19 mouse cellular contexts compared by ENCODE assay signal in the genomic region with DNA sequence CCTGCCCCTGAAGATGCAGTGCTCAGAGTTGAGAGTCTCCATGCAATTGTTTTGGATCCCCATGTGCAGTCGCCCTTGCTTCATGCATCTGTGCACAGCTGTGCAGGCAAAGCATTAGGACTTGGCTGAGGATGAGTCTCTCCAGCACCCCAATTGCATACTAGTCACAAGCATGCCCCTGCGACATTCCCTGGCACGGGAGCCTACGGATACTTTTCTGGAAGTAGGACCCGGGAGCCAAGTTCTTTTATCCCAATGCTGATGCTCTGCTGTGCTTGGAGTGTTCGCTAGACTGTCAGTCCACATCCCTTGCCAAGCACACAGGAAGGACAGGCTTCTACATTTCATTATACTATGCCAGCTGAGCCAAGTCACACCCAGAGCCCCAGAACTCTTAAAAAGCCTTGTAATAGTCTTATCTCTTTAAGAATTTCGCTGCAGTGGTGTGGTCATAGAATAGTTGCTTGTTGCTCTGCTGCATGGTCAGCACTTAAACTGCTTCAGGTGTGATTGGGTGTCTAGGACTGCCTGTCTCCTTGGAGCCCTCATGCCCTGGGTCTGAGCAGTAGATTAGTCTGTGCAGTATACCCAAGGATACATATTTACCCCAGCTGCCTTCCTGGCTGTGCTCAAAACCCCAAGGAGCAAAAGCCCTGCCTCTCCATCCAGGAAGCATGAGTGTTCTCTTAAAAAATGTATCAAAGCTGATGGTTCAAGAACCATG.
A peak's percentile ranks its signal among the peaks of the same experiment; 100 is the strongest.
DNase-seq lines count a peak whose midpoint lies in the region; ATAC-seq and TF ChIP-seq lines count a peak whose summit lies in the region.
"Had no signal": no experiment of that assay in that cellular context is flagged by ENCODE, and none has a peak within 500 bp of the region (broad histone marks: within the 10 kb centered on the region; RNA-seq: fewer than 3 reads in every experiment).

No protein-coding gene starts in this region.

- peak; percentile 38 for DNase-seq in gastrocnemius, adult 2 months
- DNase-seq in gastrocnemius, postnatal 10 days = no peak
- no peak for DNase-seq in lung, postnatal 0 days (ENCODE audit: low spot score)
- DNase-seq in lung, postnatal 10 days = no peak
- DNase-seq in adrenal gland, postnatal 36 days = no peak
- DNase-seq: cerebellum, adult 8-10 months; gastrocnemius, postnatal 14 days; heart, adult 2 months; kidney, postnatal 4 days; right cerebral cortex, adult 18-20 months; thymus, postnatal 4 days had no signal

- H3K36me3 ChIP-seq in hindbrain, embryonic 12.5 days = no peaks in the 10 kb centered on the region
- H3K36me3 ChIP-seq in hindbrain, embryonic 16.5 days (ENCODE audit: control insufficient read depth, insufficient read depth, low read length) = no peaks in the 10 kb centered on the region
- H3K36me3 ChIP-seq in lung, postnatal 0 days (ENCODE audit: insufficient read depth, low read length) = no peaks in the 10 kb centered on the region
- no peaks in the 10 kb centered on the region for H3K36me3 ChIP-seq in midbrain, embryonic 16.5 days (ENCODE audit: control insufficient read depth, insufficient read depth, low read length)

- no peak overlapping the region for H3K4me2 ChIP-seq in hindbrain, embryonic 12.5 days (replicated peaks)
- no peak overlapping the region for H3K4me2 ChIP-seq in hindbrain, embryonic 16.5 days (ENCODE audit: low read length)
- no peak overlapping the region for H3K4me2 ChIP-seq in lung, postnatal 0 days (replicated peaks; ENCODE audit: low read depth, low read length)
- no peak overlapping the region for H3K4me2 ChIP-seq in midbrain, embryonic 16.5 days (ENCODE audit: low read length)
- H3K4me2 ChIP-seq: forebrain, embryonic 12.5 days; kidney, embryonic 15.5 days; limb, embryonic 13.5 days had no signal

- 91% methylated on average over 7 of the region's 7 CpGs for WGBS in hindbrain, embryonic 12.5 days
- 78% methylated on average over 7 of the region's 7 CpGs for WGBS in hindbrain, embryonic 16.5 days
- 82% methylated on average over 7 of the region's 7 CpGs for WGBS in lung, postnatal 0 days
- 88% methylated on average over 7 of the region's 7 CpGs for WGBS in midbrain, embryonic 16.5 days

- no peak for ATAC-seq in hindbrain, embryonic 12.5 days (ENCODE audit: low FRiP score)
- ATAC-seq in hindbrain, embryonic 16.5 days = no peak
- ATAC-seq in lung, postnatal 0 days = peak; percentile 74
- no peak for ATAC-seq in midbrain, embryonic 16.5 days
- ATAC-seq: intestine, postnatal 0 days had no signal

- peak overlapping the region; percentile 12; the same call in 1 of the 2 replicates for H3K27ac ChIP-seq in gastrocnemius, adult 2 months
- peak overlapping the region; percentile 36; the same call in 1 of the 2 replicates for H3K27ac ChIP-seq in hindbrain, embryonic 12.5 days
- no peak overlapping the region for H3K27ac ChIP-seq in hindbrain, embryonic 16.5 days (ENCODE audit: low read depth, low read length)
- H3K27ac ChIP-seq in lung, postnatal 0 days (ENCODE audit: low read length) = peak overlapping the region; percentile 43; the same call in 1 of the 2 replicates
- H3K27ac ChIP-seq in midbrain, embryonic 16.5 days (ENCODE audit: low read length) = peak overlapping the region; percentile 53; the same call in 1 of the 2 replicates
- H3K27ac ChIP-seq: forebrain, embryonic 12.5 days; heart, adult 2 months; kidney, embryonic 15.5 days; limb, embryonic 13.5 days; macrophage had no signal

- no peak for TF ChIP-seq EP300 in lung, postnatal 0 days (IDR thresholded peaks at IDR 0.05)

- H3K4me1 ChIP-seq in hindbrain, embryonic 12.5 days = peaks cover 40% of the 10 kb centered on the region
- peaks cover 30% of the 10 kb centered on the region for H3K4me1 ChIP-seq in hindbrain, embryonic 16.5 days (ENCODE audit: control insufficient read depth, insufficient read depth, low read depth, low read length)
- no peaks in the 10 kb centered on the region for H3K4me1 ChIP-seq in lung, postnatal 0 days (ENCODE audit: insufficient read depth, low read depth, low read length)
- H3K4me1 ChIP-seq in midbrain, embryonic 16.5 days (ENCODE audit: control insufficient read depth, insufficient read depth, low read length) = peaks cover 39% of the 10 kb centered on the region
- H3K4me1 ChIP-seq: limb, embryonic 13.5 days had no signal

- intact Hi-C loops in gastrocnemius, adult 2 months (cut with DNase I) = no loop called here

- no peak for TF ChIP-seq CTCF in gastrocnemius, adult 2 months (IDR thresholded peaks at IDR 0.05)
- no peak for TF ChIP-seq CTCF in lung, postnatal 0 days (IDR thresholded peaks at IDR 0.05)

- no peak overlapping the region for H3K9ac ChIP-seq in hindbrain, embryonic 12.5 days
- no peak overlapping the region for H3K9ac ChIP-seq in hindbrain, embryonic 16.5 days (ENCODE audit: low read depth, low read length)
- H3K9ac ChIP-seq in lung, postnatal 0 days (replicated peaks; ENCODE audit: low read depth) = no peak overlapping the region
- H3K9ac ChIP-seq in midbrain, embryonic 16.5 days (ENCODE audit: low read depth, low read length) = no peak overlapping the region
- H3K9ac ChIP-seq: forebrain, embryonic 12.5 days; kidney, embryonic 15.5 days; limb, embryonic 13.5 days had no signal

- no peaks in the 10 kb centered on the region for H3K27me3 ChIP-seq in hindbrain, embryonic 12.5 days
- no peaks in the 10 kb centered on the region for H3K27me3 ChIP-seq in hindbrain, embryonic 16.5 days (replicated peaks; ENCODE audit: control insufficient read depth, insufficient read depth, low read length)
- H3K27me3 ChIP-seq in lung, postnatal 0 days (replicated peaks; ENCODE audit: insufficient read depth, low read length) = no peaks in the 10 kb centered on the region
- no peaks in the 10 kb centered on the region for H3K27me3 ChIP-seq in midbrain, embryonic 16.5 days (ENCODE audit: control insufficient read depth, insufficient read depth, low read depth, low read length)
- H3K27me3 ChIP-seq: forebrain, embryonic 12.5 days; kidney, embryonic 15.5 days; limb, embryonic 13.5 days had no signal

- no peak overlapping the region for H3K4me3 ChIP-seq in gastrocnemius, adult 2 months
- H3K4me3 ChIP-seq in hindbrain, embryonic 12.5 days = no peak overlapping the region
- H3K4me3 ChIP-seq in hindbrain, embryonic 16.5 days (ENCODE audit: low read length) = no peak overlapping the region
- no peak overlapping the region for H3K4me3 ChIP-seq in lung, postnatal 0 days (ENCODE audit: low read depth, low read length)
- H3K4me3 ChIP-seq in midbrain, embryonic 16.5 days (ENCODE audit: low read depth, low read length) = no peak overlapping the region
- H3K4me3 ChIP-seq: forebrain, embryonic 12.5 days; heart, adult 2 months; kidney, embryonic 15.5 days; limb, embryonic 13.5 days had no signal

- H3K9me3 ChIP-seq in hindbrain, embryonic 12.5 days (replicated peaks) = no peaks in the 10 kb centered on the region
- no peaks in the 10 kb centered on the region for H3K9me3 ChIP-seq in hindbrain, embryonic 16.5 days (ENCODE audit: control insufficient read depth, low read length)
- no peaks in the 10 kb centered on the region for H3K9me3 ChIP-seq in lung, postnatal 0 days (ENCODE audit: low read length)
- H3K9me3 ChIP-seq in midbrain, embryonic 16.5 days (replicated peaks; ENCODE audit: control insufficient read depth, low read length, poor library complexity, severe bottlenecking) = no peaks in the 10 kb centered on the region
- H3K9me3 ChIP-seq: forebrain, embryonic 12.5 days; kidney, embryonic 15.5 days; limb, embryonic 13.5 days had no signal
